Mouse (Mus musculus): ENCODE data around the gene Car8. TPM values are rescaled to one million over a fixed set of nuclear protein-coding genes. Genes with fewer than 3 reads are reported as not detected.

Gene Car8
- polyA plus RNA-seq, 1 experiment from 2014 or later: 3.2 TPM

DNA sequence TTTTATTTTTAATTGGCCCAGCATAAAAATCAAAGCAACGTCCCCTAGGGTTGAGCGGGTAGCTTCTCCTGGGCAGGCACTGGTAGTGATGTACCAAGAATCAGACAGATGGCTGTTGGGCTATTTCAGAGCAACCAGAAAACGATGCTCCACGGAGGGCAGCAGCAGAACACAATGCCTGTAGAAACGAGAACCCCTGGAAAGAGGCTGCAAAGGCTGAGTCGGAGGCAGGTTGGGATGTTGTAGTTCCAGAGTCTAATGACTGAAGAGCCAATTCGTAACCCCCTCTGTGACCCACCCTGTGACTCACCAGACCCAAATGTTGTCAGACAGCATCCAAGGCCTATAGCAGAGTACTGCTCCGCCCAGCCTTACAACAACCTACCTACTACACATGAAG lies 19.9 kb downstream of the Car8 start:
- Histone ChIP-seq H3K27ac (no peak overlapping the region), H3K36me3 (no peaks in the 10 kb centered on the region), H3K9me3 (no peaks in the 10 kb centered on the region), H3K4me2 (replicated peaks) (no peak overlapping the region), H3K4me1 (0 out of 2 replicates have a peak, but pooled peaks cover 3% of the 10 kb centered on the region), H3K27me3 (no peaks in the 10 kb centered on the region), H3K4me3 (no peak overlapping the region), H3K9ac (no peak overlapping the region)
- WGBS: 83% methylated on average over 8 of the region's 8 CpGs
- ATAC-seq (ENCODE audit: low FRiP score, low read depth): no peak

DNA sequence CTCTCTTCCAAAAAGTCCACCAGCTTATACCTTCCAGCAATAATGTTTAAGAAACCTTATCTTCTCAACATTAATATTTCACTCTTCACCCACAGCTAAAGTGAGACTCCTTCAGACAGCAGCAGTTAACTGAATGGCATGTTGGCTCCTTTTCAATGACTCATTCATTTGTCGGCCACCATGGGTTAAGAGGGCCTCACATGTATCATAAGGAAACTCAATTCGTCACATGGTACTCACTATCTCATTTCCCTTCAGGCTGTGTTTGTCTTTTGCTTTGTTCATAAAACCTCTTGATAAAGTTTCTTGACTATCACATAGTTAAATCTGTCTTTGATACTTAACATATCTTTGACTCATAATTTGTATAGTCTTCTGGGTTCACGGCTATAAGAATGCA lies 20.8 kb downstream of the Car8 start:
- 69% methylated on average over 3 of the region's 3 CpGs for WGBS
- ATAC-seq (ENCODE audit: low FRiP score, low read depth): no peak

DNA sequence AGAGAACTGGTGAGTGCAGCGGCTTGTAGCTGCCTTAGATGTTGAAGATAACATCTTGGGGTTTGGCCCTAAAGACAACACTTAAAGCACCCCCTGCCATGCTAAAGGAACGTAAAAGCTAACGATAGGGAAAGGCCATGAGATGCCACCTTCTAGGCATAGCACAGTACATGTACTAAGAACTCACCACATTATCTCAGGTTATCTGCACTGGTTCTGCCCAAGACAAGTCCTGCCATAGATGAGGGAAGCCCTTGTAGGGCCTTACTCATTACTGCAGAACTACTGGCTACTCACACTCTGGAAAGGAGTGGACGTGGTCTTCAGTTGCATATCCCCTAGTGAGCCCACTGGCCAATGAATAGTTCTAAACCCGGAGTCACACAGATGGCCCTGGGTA lies 21.6 kb downstream of the Car8 start:
- H3K27ac ChIP-seq: no peak overlapping the region
- no peaks in the 10 kb centered on the region for H3K36me3 ChIP-seq
- WGBS: 51% methylated on average over 5 of the region's 5 CpGs
- H3K9ac ChIP-seq: no peak overlapping the region
- H3K4me1 ChIP-seq: 0 out of 2 replicates have a peak, but pooled peaks cover 3% of the 10 kb centered on the region
- ATAC-seq (ENCODE audit: low FRiP score, low read depth): no peak
- H3K4me2 ChIP-seq (replicated peaks): no peak overlapping the region
- H3K4me3 ChIP-seq: no peak overlapping the region
- no peaks in the 10 kb centered on the region for H3K9me3 ChIP-seq
- H3K27me3 ChIP-seq: no peaks in the 10 kb centered on the region

More for the DNA sequence above, 20.8 kb downstream of the Car8 start:
- H3K36me3 ChIP-seq: no peaks in the 10 kb centered on the region
- no peaks in the 10 kb centered on the region for H3K9me3 ChIP-seq
- H3K9ac ChIP-seq: no peak overlapping the region
- no peak overlapping the region for H3K4me3 ChIP-seq
- H3K4me2 ChIP-seq (replicated peaks): no peak overlapping the region
- H3K27me3 ChIP-seq: no peaks in the 10 kb centered on the region
- H3K4me1 ChIP-seq: 0 out of 2 replicates have a peak, but pooled peaks cover 3% of the 10 kb centered on the region
- no peak overlapping the region for H3K27ac ChIP-seq

DNA sequence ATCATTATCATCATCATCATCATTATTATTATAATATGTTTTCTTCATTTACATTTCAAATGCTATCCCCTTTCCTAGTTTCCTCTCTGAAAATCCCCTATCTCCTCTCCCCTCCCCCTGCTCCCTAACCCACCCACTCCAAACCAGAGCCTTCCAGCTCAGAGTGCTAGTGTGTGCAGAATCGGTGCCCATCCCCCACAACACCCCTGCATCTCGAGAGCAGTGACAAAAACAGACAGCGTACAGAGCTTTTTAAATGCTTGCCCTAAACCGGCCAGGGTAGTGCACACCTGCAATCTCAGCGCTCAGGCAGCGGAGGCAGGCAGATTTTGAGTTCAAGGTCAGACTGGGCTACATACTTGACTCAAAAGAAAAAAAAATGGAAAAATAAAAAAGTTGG lies 22.3 kb downstream of the Car8 start:
- no peak; the same call in 1 of the 2 replicates for ATAC-seq (ENCODE audit: low FRiP score, low read depth)
- Histone ChIP-seq H3K36me3 (no peaks in the 10 kb centered on the region), H3K9me3 (no peaks in the 10 kb centered on the region), H3K4me3 (no peak overlapping the region), H3K27me3 (no peaks in the 10 kb centered on the region), H3K27ac (no peak overlapping the region), H3K9ac (no peak overlapping the region), H3K4me2 (replicated peaks) (no peak overlapping the region), H3K4me1 (0 out of 2 replicates have a peak, but pooled peaks cover 3% of the 10 kb centered on the region)
- 22% methylated on average over 6 of the region's 6 CpGs for WGBS

DNA sequence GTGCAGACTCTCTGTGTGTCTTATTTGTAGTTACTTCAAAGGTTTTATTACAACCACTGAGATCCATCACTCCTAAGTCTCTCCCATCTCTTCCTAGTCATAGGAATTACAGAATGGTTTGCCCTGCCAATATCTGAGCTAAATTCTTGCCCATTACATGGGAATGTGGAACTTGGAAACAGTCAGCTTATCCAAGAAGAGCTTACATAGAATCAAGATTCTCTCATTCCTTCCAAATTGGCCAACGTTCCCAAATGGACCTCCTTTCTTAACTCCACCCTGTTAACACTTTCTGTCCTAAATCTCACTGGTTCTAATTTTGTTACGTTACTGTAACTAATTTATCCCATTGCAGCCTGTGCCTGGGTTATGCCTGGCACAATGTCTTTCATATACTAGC lies 25.2 kb downstream of the Car8 start:
- no peak overlapping the region for H3K27ac ChIP-seq
- H3K4me3 ChIP-seq: no peak overlapping the region
- no peak for ATAC-seq (ENCODE audit: low FRiP score, low read depth)
- 70% methylated on average over 2 of the region's 2 CpGs for WGBS
- H3K36me3 ChIP-seq: no peaks in the 10 kb centered on the region
- H3K9ac ChIP-seq: no peak overlapping the region
- H3K4me1 ChIP-seq: 0 out of 2 replicates have a peak, but pooled peaks cover 8% of the 10 kb centered on the region
- H3K9me3 ChIP-seq: no peaks in the 10 kb centered on the region
- H3K4me2 ChIP-seq (replicated peaks): no peak overlapping the region
- H3K27me3 ChIP-seq: no peaks in the 10 kb centered on the region

DNA sequence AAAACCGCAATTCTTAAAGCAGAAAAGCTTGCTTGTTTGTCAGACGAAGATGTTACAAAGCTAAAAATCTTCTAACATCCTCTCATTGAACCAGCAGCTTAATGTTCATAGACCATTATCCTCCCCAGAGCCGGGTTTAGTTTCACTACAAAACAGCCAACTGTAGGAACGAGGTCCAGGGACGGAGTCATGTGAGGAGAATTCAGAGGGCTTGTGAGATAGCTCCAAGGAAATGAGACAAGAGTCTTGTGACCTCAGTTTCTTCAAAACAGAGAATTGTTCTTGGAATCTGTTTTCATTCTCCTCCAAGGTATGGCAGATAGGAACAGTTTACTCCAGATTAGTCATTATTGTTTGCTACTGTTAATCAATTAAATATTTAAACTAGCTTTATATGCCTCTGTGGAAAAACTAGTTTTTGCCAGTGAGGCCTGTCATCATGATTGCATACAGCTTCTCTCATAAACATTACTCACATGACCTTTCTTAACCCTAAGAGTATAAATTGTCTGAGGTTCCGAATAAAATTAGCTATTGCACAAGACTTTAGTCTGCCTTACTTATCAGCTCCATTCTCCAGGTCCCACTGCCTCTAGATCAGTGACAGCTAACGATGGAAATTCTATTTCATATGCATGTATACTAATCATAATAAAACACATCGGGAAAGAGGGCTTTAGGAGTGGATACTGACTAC lies 25.8 kb downstream of the Car8 start:
- 68% methylated on average over 8 of the region's 8 CpGs for WGBS
- Histone ChIP-seq H3K4me2 (replicated peaks) (no peak overlapping the region), H3K9me3 (no peaks in the 10 kb centered on the region), H3K4me1 (0 out of 2 replicates have a peak, but pooled peaks cover 8% of the 10 kb centered on the region), H3K27ac (no peak overlapping the region), H3K36me3 (no peaks in the 10 kb centered on the region), H3K4me3 (no peak overlapping the region), H3K27me3 (no peaks in the 10 kb centered on the region), H3K9ac (no peak overlapping the region)
- no peak for ATAC-seq (ENCODE audit: low FRiP score, low read depth)

DNA sequence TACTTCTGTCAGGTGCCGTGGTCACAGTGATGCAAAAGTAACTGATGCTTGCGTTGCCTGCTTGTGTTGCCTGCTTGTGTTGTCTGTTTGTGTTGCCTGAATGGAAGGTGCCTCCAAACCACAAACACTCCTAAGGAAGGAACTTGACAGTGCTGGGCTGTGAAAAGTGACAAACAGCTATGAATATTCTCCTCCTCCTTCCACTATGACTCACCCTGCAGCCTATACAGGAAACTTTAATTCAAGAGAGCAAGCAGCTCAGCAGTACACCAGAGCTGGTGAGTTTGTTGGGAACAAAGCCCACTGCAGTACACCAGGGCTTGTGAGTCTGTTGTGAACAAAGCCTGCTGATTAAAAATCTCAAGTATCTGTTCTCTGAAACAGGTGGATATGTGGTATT lies 28.4 kb downstream of the Car8 start:
- WGBS: 98% methylated on average over 2 of the region's 2 CpGs
- peaks cover 9% of the 10 kb centered on the region; the same call in 1 of the 2 replicates for H3K4me1 ChIP-seq
- ATAC-seq (ENCODE audit: low FRiP score, low read depth): no peak

DNA sequence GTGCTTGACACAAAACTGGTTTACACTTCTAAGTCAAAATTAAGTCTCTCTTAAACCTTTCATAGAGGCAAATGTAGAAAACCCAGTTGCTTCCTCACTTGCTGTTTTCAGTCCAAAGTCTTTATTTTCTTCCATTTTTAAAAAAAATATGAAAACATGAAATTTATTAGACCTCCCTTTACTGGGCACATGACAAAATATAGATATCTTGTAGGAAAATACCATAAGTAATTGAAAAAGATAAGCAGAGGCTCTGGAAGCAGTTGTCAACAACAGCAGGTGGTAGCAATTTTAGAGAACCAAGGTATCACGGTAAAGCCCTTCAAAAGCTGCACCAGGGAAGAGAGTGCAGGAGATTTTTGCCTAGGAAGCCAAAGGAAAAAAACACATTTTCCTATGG lies 30.9 kb downstream of the Car8 start:
- no peak overlapping the region for H3K9ac ChIP-seq
- no peaks in the 10 kb centered on the region for H3K9me3 ChIP-seq
- 46% methylated on average over 1 of the region's 1 CpGs for WGBS
- no peaks in the 10 kb centered on the region for H3K36me3 ChIP-seq
- H3K4me1 ChIP-seq: peaks cover 9% of the 10 kb centered on the region; the same call in 1 of the 2 replicates
- H3K27me3 ChIP-seq: no peaks in the 10 kb centered on the region
- no peak overlapping the region for H3K4me3 ChIP-seq
- H3K4me2 ChIP-seq (replicated peaks): no peak overlapping the region
- H3K27ac ChIP-seq: no peak overlapping the region
- ATAC-seq (ENCODE audit: low FRiP score, low read depth): no peak

More for the DNA sequence above, 28.4 kb downstream of the Car8 start:
- H3K9ac ChIP-seq: no peak overlapping the region
- no peaks in the 10 kb centered on the region for H3K36me3 ChIP-seq
- no peak overlapping the region for H3K4me3 ChIP-seq
- no peaks in the 10 kb centered on the region for H3K9me3 ChIP-seq
- no peak overlapping the region for H3K4me2 ChIP-seq (replicated peaks)
- H3K27me3 ChIP-seq: no peaks in the 10 kb centered on the region
- H3K27ac ChIP-seq: no peak overlapping the region

DNA sequence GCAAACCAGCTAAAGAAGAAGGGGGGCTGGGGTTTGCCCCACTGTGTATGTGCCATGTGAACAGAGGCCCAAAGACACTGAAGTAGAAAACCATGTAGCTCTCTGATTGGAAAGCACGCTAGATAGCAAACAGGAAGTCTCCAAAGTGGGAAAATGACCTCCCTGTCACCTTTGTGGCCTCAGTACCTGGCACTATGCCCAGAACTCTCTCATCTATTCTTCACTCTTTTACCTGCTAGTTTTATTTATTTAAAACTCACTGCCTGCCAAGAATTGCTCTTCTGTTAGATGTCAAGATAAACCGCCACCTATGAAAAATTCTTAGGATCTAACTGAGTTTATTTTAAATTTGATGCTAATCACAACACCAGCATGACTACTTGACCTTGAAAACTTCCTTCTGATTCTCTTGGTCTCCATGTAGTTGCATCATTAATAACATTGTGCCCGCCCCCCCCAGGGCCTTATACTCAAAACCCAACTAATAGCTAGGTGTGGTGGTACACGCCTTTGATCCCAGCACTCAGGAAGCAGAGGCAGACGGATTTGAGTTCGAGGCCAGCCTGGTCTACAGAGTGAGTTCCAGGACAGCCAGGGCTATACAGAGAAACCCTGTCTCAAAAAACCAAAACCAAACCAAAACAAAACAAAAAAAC lies 31.8 kb downstream of the Car8 start:
- no peak overlapping the region for H3K27ac ChIP-seq
- no peaks in the 10 kb centered on the region for H3K36me3 ChIP-seq
- H3K4me1 ChIP-seq: peaks cover 9% of the 10 kb centered on the region; the same call in 1 of the 2 replicates
- H3K9ac ChIP-seq: no peak overlapping the region
- ATAC-seq (ENCODE audit: low FRiP score, low read depth): no peak
- 76% methylated on average over 6 of the region's 6 CpGs for WGBS
- H3K27me3 ChIP-seq: no peaks in the 10 kb centered on the region
- no peak overlapping the region for H3K4me2 ChIP-seq (replicated peaks)
- no peaks in the 10 kb centered on the region for H3K9me3 ChIP-seq
- H3K4me3 ChIP-seq: no peak overlapping the region

DNA sequence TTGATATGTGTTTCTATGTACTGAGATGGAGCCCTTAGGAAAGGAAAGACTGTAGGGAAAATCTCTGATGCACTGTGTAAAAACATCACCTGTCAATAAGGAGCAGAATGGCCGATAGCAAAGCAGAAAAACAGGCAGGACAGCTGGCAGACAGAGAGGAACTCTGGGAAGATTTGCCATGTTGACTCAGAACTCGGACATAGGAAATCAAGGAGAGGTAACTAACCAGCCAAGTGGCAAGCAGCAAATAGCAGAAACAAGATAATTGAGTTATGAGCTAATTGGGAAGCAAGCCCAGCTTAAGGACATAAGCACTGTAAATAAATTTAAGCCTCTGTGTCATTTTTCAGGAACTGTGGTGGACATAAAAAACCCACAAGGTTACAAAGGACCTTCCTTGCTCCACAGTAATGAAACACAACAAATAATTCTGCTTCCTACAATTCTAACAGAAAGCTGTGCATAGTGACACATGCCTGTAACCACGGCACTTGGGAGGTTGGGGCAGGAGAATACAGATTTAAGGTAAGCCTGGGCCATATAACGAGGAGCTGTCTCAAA lies 33.7 kb downstream of the Car8 start:
- ATAC-seq (ENCODE audit: low FRiP score, low read depth): no peak
- H3K4me3 ChIP-seq: no peak overlapping the region

DNA sequence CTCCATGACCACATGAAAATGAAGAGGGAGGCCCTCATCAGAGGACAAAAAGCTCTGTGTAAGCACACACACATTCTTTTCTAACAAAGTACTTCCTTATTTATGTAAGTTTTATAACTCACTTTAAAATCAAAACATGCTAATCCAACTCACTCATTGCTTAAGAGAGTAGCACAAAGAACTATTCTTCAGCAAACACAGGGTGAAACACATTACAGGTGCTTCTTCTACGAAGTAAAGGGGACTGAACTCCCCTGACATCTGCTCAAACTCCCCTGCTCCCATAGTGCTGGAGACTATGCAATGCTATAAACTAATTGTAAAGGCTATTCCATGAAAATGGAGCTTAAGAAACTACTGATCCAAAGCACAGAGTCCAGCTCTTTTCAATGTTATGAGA lies 35.5 kb downstream of the Car8 start:
- Histone ChIP-seq H3K4me3 (no peak overlapping the region), H3K27ac (no peak overlapping the region), H3K4me2 (replicated peaks) (no peak overlapping the region), H3K9ac (no peak overlapping the region), H3K36me3 (no peaks in the 10 kb centered on the region), H3K27me3 (no peaks in the 10 kb centered on the region), H3K4me1 (peaks cover 4% of the 10 kb centered on the region; the same call in 1 of the 2 replicates), H3K9me3 (no peaks in the 10 kb centered on the region)
- WGBS: 36% methylated on average over 1 of the region's 1 CpGs
- no peak for ATAC-seq (ENCODE audit: low FRiP score, low read depth)

More for the DNA sequence above, 33.7 kb downstream of the Car8 start:
- Histone ChIP-seq H3K27ac (no peak overlapping the region), H3K9me3 (no peaks in the 10 kb centered on the region), H3K9ac (no peak overlapping the region), H3K4me1 (peaks cover 4% of the 10 kb centered on the region; the same call in 1 of the 2 replicates), H3K27me3 (no peaks in the 10 kb centered on the region), H3K36me3 (no peaks in the 10 kb centered on the region), H3K4me2 (replicated peaks) (no peak overlapping the region)
- WGBS: 64% methylated on average over 4 of the region's 4 CpGs

DNA sequence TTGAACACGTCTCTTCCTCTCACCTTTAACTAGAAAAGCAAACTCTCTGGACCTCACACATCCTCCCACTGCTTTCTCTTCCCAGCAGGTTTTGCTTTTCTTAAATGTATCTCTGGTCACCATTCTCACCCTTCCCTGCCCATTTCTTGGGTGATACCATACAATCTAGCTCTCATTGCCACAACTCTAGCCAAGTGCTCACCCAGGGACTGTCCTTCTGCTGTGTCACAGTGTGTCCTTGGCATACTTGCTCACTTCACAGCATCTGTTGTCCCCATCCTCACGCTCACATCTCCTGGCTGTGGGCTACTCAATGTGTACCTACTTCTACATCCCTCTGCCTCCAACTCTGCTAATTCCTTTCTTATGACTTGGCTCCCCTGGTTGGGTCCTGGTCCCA lies 37.2 kb downstream of the Car8 start:
- H3K4me1 ChIP-seq: no peaks in the 10 kb centered on the region
- no peaks in the 10 kb centered on the region for H3K27me3 ChIP-seq
- H3K9ac ChIP-seq: no peak overlapping the region
- H3K36me3 ChIP-seq: no peaks in the 10 kb centered on the region
- no peak overlapping the region for H3K4me2 ChIP-seq (replicated peaks)
- 81% methylated on average over 2 of the region's 2 CpGs for WGBS
- no peak overlapping the region for H3K4me3 ChIP-seq
- no peak for ATAC-seq (ENCODE audit: low FRiP score, low read depth)
- H3K27ac ChIP-seq: no peak overlapping the region
- no peaks in the 10 kb centered on the region for H3K9me3 ChIP-seq

Data from limb, embryonic 13.5 days (tissue).